Mouse (Mus musculus) MEL (cell line): ENCODE results near the gene Nsd1. TPM values are rescaled to one million over a fixed set of nuclear protein-coding genes. Genes with fewer than 3 reads are reported as not detected.

Source experiments
- DNase-seq: peaks from one replicate; pipeline ENCODE4 v3.0.0; 2011; ENCODE audit warnings: low read depth, low spot score
- H3K27ac ChIP-seq: 2 replicates; pipeline ENCODE4 v1.5.1; 2012; ENCODE audit warnings: low read depth, mild to moderate bottlenecking, control low read depth, low read length, moderate library complexity; ENCODE audit not compliant: control insufficient read depth
- H3K27me3 ChIP-seq, 2 experiments: fragments of 150-350 bp in 1 of 2; sonication (generic) in 1 of 2; 2 replicates each; pipeline ENCODE4 v1.6.1; 2012; ENCODE audit warnings: low read length in 2 of 2, mild to moderate bottlenecking in 2 of 2, improper control_type of control experiment in 1 of 2, moderate library complexity in 1 of 2; ENCODE audit not compliant: insufficient read depth in 2 of 2, control insufficient read depth in 1 of 2
- H3K36me3 ChIP-seq, 2 experiments: 2 replicates each; pipeline ENCODE4 v1.6.1; 2012 to 2014; ENCODE audit warnings: low read length in 2 of 2, improper control_type of control experiment in 1 of 2, inconsistent platforms in 1 of 2, mild to moderate bottlenecking in 1 of 2; ENCODE audit not compliant: insufficient read depth in 2 of 2, control insufficient read depth in 1 of 2
- H3K4me1 ChIP-seq, 2 experiments: fragments of 150-350 bp in 1 of 2; sonication (generic) in 1 of 2; 2 replicates each; pipeline ENCODE4 v1.6.1; 2012; ENCODE audit warnings: low read length in 2 of 2, improper control_type of control experiment in 1 of 2, mild to moderate bottlenecking in 1 of 2; ENCODE audit not compliant: insufficient read depth in 2 of 2, control insufficient read depth in 1 of 2
- H3K4me3 ChIP-seq, 2 experiments: fragments of 150-350 bp in 1 of 2; sonication (generic) in 1 of 2; 2 replicates each; pipeline ENCODE4 v1.5.1; 2012; ENCODE audit warnings: low read depth in 2 of 2, low read length in 2 of 2, mild to moderate bottlenecking in 2 of 2, moderate library complexity in 2 of 2, control low read depth in 1 of 2, improper control_type of control experiment in 1 of 2; ENCODE audit not compliant: control insufficient read depth in 1 of 2, insufficient read depth in 1 of 2
- H3K79me2 ChIP-seq: 2 replicates; pipeline ENCODE4 v1.6.1; 2012; ENCODE audit warnings: mild to moderate bottlenecking, low read length, moderate library complexity; ENCODE audit not compliant: control insufficient read depth, poor library complexity, insufficient read depth
- H3K9ac ChIP-seq: 2 replicates; pipeline ENCODE4 v1.6.1; 2012; ENCODE audit warnings: low read depth, mild to moderate bottlenecking, control low read depth, low read length, moderate library complexity; ENCODE audit not compliant: control insufficient read depth, poor library complexity, severe bottlenecking
- H3K9me3 ChIP-seq: fragments of 150-350 bp; sonication (generic); replicated peaks from 2 replicates; pipeline ENCODE4 v1.6.1; 2012; ENCODE audit warnings: mild to moderate bottlenecking, low read length, improper control_type of control experiment, moderate library complexity; ENCODE audit not compliant: insufficient read depth
- CHD1 ChIP-seq: IDR thresholded peaks from 2 replicates; pipeline ENCODE4 v1.6.1; 2012; ENCODE audit warnings: low read depth, mild to moderate bottlenecking, inconsistent platforms, low read length, improper control_type of control experiment
- CTCF ChIP-seq, 3 experiments: IDR thresholded peaks in 2 of 3; conservative IDR thresholded peaks in 1 of 3; 2 replicates each; pipeline ENCODE4 v1.5.1; 2011 to 2012; ENCODE audit warnings: low read length in 3 of 3, low read depth in 2 of 3, mild to moderate bottlenecking in 2 of 3, improper control_type of control experiment in 1 of 3, inconsistent platforms in 1 of 3, mixed read lengths in 1 of 3, moderate library complexity in 1 of 3; ENCODE audit not compliant: control insufficient read depth in 1 of 3, insufficient read depth in 1 of 3, poor library complexity in 1 of 3, severe bottlenecking in 1 of 3
- E2F4 ChIP-seq: IDR thresholded peaks from 2 replicates; pipeline ENCODE4 v1.6.1; 2011; ENCODE audit warnings: low read depth, low read length, improper control_type of control experiment, borderline replicate concordance
- ELF1 ChIP-seq: IDR thresholded peaks from 2 replicates; pipeline ENCODE4 v1.6.1; 2014; ENCODE audit warnings: low read depth, mild to moderate bottlenecking, inconsistent platforms, low read length, improper control_type of control experiment, moderate library complexity
- ETS1 ChIP-seq: IDR thresholded peaks from 2 replicates; pipeline ENCODE4 v1.6.1; 2012; ENCODE audit warnings: low read depth, mild to moderate bottlenecking, inconsistent platforms, low read length, improper control_type of control experiment, moderate library complexity
- GATA1 ChIP-seq: IDR thresholded peaks from 2 replicates; pipeline ENCODE4 v1.6.1; 2011; ENCODE audit warnings: low read depth, low read length, improper control_type of control experiment
- MAFK ChIP-seq: IDR thresholded peaks from 2 replicates; pipeline ENCODE4 v1.6.1; 2011; ENCODE audit warnings: low read depth, mild to moderate bottlenecking, low read length, improper control_type of control experiment, borderline replicate concordance
- MAZ ChIP-seq: IDR thresholded peaks from 2 replicates; pipeline ENCODE4 v1.6.1; 2012; ENCODE audit warnings: low read depth, mild to moderate bottlenecking, inconsistent platforms, low read length, improper control_type of control experiment
- MXI1 ChIP-seq: IDR thresholded peaks from 2 replicates; pipeline ENCODE4 v1.6.1; 2011; ENCODE audit warnings: mild to moderate bottlenecking, low read depth, low read length, improper control_type of control experiment
- MYB ChIP-seq: IDR thresholded peaks from 2 replicates; pipeline ENCODE4 v1.6.1; 2011; ENCODE audit warnings: mild to moderate bottlenecking, low read depth, low read length, improper control_type of control experiment
- MYC ChIP-seq: IDR thresholded peaks from 2 replicates; pipeline ENCODE4 v1.6.1; 2011; ENCODE audit warnings: low read depth, mild to moderate bottlenecking, low read length, improper control_type of control experiment, moderate library complexity
- NRF1 ChIP-seq: IDR thresholded peaks from 2 replicates; pipeline ENCODE4 v1.6.1; 2014; ENCODE audit warnings: low read depth, mild to moderate bottlenecking, inconsistent platforms, low read length, improper control_type of control experiment, moderate library complexity; ENCODE audit not compliant: poor library complexity, insufficient read depth, severe bottlenecking
- POLR2A ChIP-seq, 2 experiments: IDR thresholded peaks; 2 replicates each; pipeline ENCODE4 v1.6.1; 2011 to 2012; ENCODE audit warnings: low read length in 2 of 2, mild to moderate bottlenecking in 2 of 2, control low read depth in 1 of 2, improper control_type of control experiment in 1 of 2, low read depth in 1 of 2, moderate library complexity in 1 of 2; ENCODE audit not compliant: control insufficient read depth in 1 of 2, insufficient read depth in 1 of 2, poor library complexity in 1 of 2
- POLR2AphosphoS2 ChIP-seq: IDR thresholded peaks from 2 replicates; pipeline ENCODE4 v1.6.1; 2011; ENCODE audit warnings: low read length, improper control_type of control experiment
- RAD21 ChIP-seq: IDR thresholded peaks from 2 replicates; pipeline ENCODE4 v1.6.1; 2011; ENCODE audit warnings: mild to moderate bottlenecking, low read depth, low read length, improper control_type of control experiment
- RCOR1 ChIP-seq: IDR thresholded peaks from 2 replicates; pipeline ENCODE4 v1.6.1; 2012; ENCODE audit warnings: low read depth, mild to moderate bottlenecking, inconsistent platforms, low read length, improper control_type of control experiment
- TBP ChIP-seq: IDR thresholded peaks from 2 replicates; pipeline ENCODE4 v1.8.0; 2011; ENCODE audit warnings: low read depth, low read length, improper control_type of control experiment
- ZKSCAN1 ChIP-seq: IDR thresholded peaks from 2 replicates; pipeline ENCODE4 v1.6.1; 2012; ENCODE audit warnings: low read depth, mild to moderate bottlenecking, inconsistent platforms, low read length, improper control_type of control experiment, moderate library complexity
- ZMIZ1 ChIP-seq: IDR thresholded peaks from 2 replicates; pipeline ENCODE4 v1.6.1; 2012; ENCODE audit warnings: low read depth, mild to moderate bottlenecking, inconsistent platforms, low read length, improper control_type of control experiment, moderate library complexity
- polyA plus RNA-seq, 2 experiments: library from polyadenylated mRNA; stranded (reverse) in 1 of 2; unstranded in 1 of 2; fragments of >175 nt in 1 of 2; fragments of >200 nt in 1 of 2; gene quantifications; 2 replicates each; pipeline versions ENCODE4 v1.2.1 to v1.2.4; 2012; ENCODE audit warnings: low replicate concordance in 2 of 2, low read depth in 1 of 2; ENCODE audit not compliant: insufficient read length in 2 of 2, insufficient read depth in 1 of 2, missing spikeins in 1 of 2
- total RNA-seq: library from RNA; depleted of rRNA; stranded (reverse); fragments of 300-350 nt; gene quantifications from 2 replicates; pipeline ENCODE4 v1.2.3, GENCODE M21; 2012

Nsd1 gene
- total and polyA plus RNA-seq, 3 experiments = 6.3 to 59.3 (median 10.0) TPM

- H3K4me1 ChIP-seq = no peaks in the 10 kb centered on the region
- no peak overlapping the region for H3K27ac ChIP-seq
- no peaks in the 10 kb centered on the region for H3K9me3 ChIP-seq
- H3K79me2 ChIP-seq = no peaks in the 10 kb centered on the region
- H3K9ac ChIP-seq = no peak overlapping the region
- no peak for DNase-seq
- no peaks in the 10 kb centered on the region for H3K36me3 ChIP-seq
- no peak for TF ChIP-seq TBP
- no peak for TF ChIP-seq RCOR1
- TF ChIP-seq ELF1 = no peak
- TF ChIP-seq CHD1 = no peak
- no peak overlapping the region for H3K4me3 ChIP-seq
- no peaks in the 10 kb centered on the region for H3K27me3 ChIP-seq
These were observed 103.5 kb downstream of the Nsd1 start for GRCm38 (mm10) chr13:55313051-55313450.

GRCm38 (mm10) chr13:55314891-55315412, 105.4 kb downstream of the Nsd1 start:
- H3K4me1 ChIP-seq = no peaks in the 10 kb centered on the region
- no peaks in the 10 kb centered on the region for H3K79me2 ChIP-seq
- no peaks in the 10 kb centered on the region for H3K36me3 ChIP-seq
- H3K9me3 ChIP-seq = no peaks in the 10 kb centered on the region
- H3K27me3 ChIP-seq = no peaks in the 10 kb centered on the region
- TF ChIP-seq MXI1 (no peak), MAFK (peak; percentile 27; the same call in 1 of the 2 replicates), MYC (no peak), MAZ (no peak), ZMIZ1 (no peak)
- H3K27ac ChIP-seq = no peak overlapping the region
- DNase-seq = no peak
- H3K9ac ChIP-seq = no peak overlapping the region
- H3K4me3 ChIP-seq = no peak overlapping the region

- no peak for TF ChIP-seq CHD1
- TF ChIP-seq MAZ = no peak
- TF ChIP-seq GATA1 = no peak
- TF ChIP-seq MAFK = no peak
- TF ChIP-seq CTCF (IDR thresholded peaks at IDR 0.05 in 2 of 3, conservative IDR thresholded peaks at IDR 0.05 in 1 of 3; ENCODE audit: control insufficient read depth in 1 of 3, insufficient read depth in 1 of 3, low read depth in 2 of 3, low read length in 3 of 3, poor library complexity in 1 of 3, severe bottlenecking in 1 of 3) = no peak
- no peak for TF ChIP-seq ZKSCAN1
- no peak for TF ChIP-seq NRF1
- TF ChIP-seq POLR2AphosphoS2 = no peak; the same call in 1 of the 2 replicates
- TF ChIP-seq MYB = no peak
- no peak for TF ChIP-seq E2F4
- TF ChIP-seq ETS1 = no peak
- TF ChIP-seq RAD21 = no peak
- no peak; a peak in 1 of 4 replicates for TF ChIP-seq POLR2A (IDR thresholded peaks at IDR 0.05; ENCODE audit: control insufficient read depth in 1 of 2, insufficient read depth in 1 of 2, low read depth in 1 of 2, low read length in 2 of 2, poor library complexity in 1 of 2)
- H3K79me2 ChIP-seq = peaks cover 31% of the 10 kb centered on the region
- peaks cover 0 to 15% of the 10 kb centered on the region in 2 experiments; a peak in 2 of 4 replicates for H3K4me1 ChIP-seq
- no peak overlapping the region for H3K27ac ChIP-seq
- no peak overlapping the region for H3K4me3 ChIP-seq
- H3K27me3 ChIP-seq = no peaks in the 10 kb centered on the region
- no peak overlapping the region for H3K9ac ChIP-seq
- DNase-seq = no peak
- H3K9me3 ChIP-seq = no peaks in the 10 kb centered on the region
- H3K36me3 ChIP-seq = peaks cover 0 to 11% of the 10 kb centered on the region in 2 experiments; a peak in 2 of 4 replicates
These were observed 108.8 kb downstream of the Nsd1 start for GRCm38 (mm10) chr13:55318351-55318750.
